Mouse (Mus musculus): ENCODE measurements at regions not wholly inside any gene's neighbourhood (a gene's known extent, or its start where the extent isn't known, plus 50 kb on each side); places are given as distances from the start of the nearest gene placed in this dataset.

DNA sequence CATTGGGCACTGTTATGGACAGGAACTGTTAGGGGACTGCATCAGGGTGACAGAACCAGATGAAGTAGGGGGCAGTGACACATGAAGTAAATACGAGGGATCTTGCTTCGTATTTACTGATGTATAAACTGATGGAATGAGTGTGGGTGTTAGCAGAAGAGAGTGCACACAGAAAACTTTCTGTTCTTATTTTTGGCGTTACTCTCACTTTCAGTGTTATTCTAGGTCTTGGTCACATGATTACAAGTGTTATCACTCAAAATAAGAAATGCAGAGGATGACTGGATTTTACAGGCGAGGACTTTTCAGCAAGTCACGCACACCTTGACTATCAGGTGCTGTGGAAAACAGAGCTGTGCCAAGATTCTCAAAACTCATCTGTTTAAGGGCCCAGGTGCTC, 185.6 kb upstream of the Arhgap24 start:
- no peak for ATAC-seq (ENCODE audit: low FRiP score)
- WGBS, result 90% methylated on average over 5 of the region's 5 CpGs

DNA sequence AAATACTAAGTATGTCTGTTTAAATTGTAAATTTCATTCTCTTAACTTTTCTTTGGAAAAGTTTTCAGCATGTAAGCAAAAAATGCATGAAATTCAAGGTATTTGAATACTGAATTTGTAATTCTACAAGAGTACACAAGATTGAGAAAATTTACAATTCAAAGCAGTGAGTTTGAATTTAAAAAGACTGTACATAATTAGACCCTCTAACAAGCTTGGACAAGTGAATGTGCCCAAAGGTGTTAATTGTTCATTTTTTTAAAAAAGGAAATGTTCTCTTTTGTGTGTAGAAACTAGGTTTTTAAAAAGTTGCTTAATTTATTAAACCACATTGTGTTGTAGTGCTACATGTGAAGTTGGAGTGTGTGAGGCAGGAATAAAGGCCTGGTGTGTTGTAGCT, 174.9 kb upstream of the Arhgap24 start:
- H3K9ac ChIP-seq, result no peak overlapping the region
- no peak for ATAC-seq (ENCODE audit: low FRiP score)
- no peaks in the 10 kb centered on the region for H3K9me3 ChIP-seq
- no peaks in the 10 kb centered on the region for H3K27me3 ChIP-seq
- no peak overlapping the region for H3K4me3 ChIP-seq
- no peaks in the 10 kb centered on the region for H3K36me3 ChIP-seq
- H3K4me1 ChIP-seq (replicated peaks), result no peaks in the 10 kb centered on the region
- no peak overlapping the region for H3K4me2 ChIP-seq
- H3K27ac ChIP-seq, result no peak overlapping the region

More for the DNA sequence above, 185.6 kb upstream of the Arhgap24 start:
- Histone ChIP-seq H3K27ac (no peak overlapping the region), H3K4me1 (replicated peaks) (no peaks in the 10 kb centered on the region), H3K27me3 (no peaks in the 10 kb centered on the region), H3K4me2 (no peak overlapping the region), H3K4me3 (no peak overlapping the region), H3K36me3 (no peaks in the 10 kb centered on the region), H3K9ac (no peak overlapping the region), H3K9me3 (no peaks in the 10 kb centered on the region)

DNA sequence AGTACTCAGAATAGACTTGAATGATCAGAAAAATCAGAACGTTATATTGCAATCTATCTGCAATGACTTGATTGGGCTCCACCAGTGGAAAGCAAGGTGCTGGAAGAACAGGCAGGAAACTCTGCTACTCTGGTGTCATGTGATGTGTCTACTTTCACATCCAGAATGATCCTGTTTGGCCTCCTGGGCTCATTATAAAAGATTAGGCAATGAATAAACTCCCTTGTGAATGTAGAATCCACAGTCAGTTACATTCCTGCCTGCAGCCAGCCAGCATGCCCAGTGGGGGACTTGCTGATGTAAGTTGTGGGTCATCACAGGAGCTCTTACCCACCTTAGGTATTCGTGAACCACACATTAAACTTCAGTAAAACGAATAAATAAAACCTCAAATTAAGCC, 174.5 kb upstream of the Arhgap24 start:
- Histone ChIP-seq H3K9me3 (no peaks in the 10 kb centered on the region), H3K27ac (no peak overlapping the region), H3K4me1 (replicated peaks) (no peaks in the 10 kb centered on the region), H3K4me3 (no peak overlapping the region), H3K4me2 (no peak overlapping the region), H3K27me3 (no peaks in the 10 kb centered on the region), H3K36me3 (no peaks in the 10 kb centered on the region), H3K9ac (no peak overlapping the region)
- no peak for ATAC-seq (ENCODE audit: low FRiP score)
- 79% methylated on average over 3 of the region's 3 CpGs for WGBS

- Histone ChIP-seq H3K9ac (no peak overlapping the region), H3K4me3 (no peak overlapping the region), H3K4me2 (no peak overlapping the region), H3K27ac (no peak overlapping the region), H3K4me1 (replicated peaks) (no peaks in the 10 kb centered on the region), H3K9me3 (no peaks in the 10 kb centered on the region), H3K36me3 (no peaks in the 10 kb centered on the region), H3K27me3 (no peaks in the 10 kb centered on the region)
- no peak for ATAC-seq (ENCODE audit: low FRiP score)
Measured at GRCm38 (mm10) chr5:102311570-102311969, 169.6 kb upstream of the Arhgap24 start.

DNA sequence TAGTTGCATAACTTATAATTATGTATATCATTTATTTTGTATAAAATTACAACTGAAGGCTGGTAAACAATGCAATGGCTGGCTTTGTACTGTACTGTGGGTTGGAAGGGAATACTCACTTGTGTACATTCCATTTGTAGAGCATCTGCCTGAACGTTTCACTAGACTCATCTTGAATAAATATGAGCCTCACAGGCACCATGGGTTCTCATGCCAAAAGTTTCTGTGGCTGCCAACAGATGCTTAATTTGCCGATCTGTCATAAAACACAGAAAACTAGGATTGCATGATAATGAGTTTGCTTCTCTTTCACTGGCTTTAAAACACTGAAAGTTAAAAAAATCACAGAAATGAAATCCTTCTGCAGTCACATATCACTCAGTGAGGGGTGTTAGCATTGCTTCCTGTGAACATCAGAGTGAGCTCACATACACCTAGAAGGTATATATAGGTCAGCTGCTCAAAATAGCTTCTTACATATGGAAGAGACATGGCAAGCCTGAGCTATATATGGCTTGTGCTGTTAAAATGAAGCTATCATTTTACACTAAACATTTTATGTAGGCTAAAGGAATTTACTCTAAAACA, 152.9 kb upstream of the Arhgap24 start:
- Histone ChIP-seq H3K4me2 (no peak overlapping the region), H3K36me3 (no peaks in the 10 kb centered on the region), H3K9me3 (no peaks in the 10 kb centered on the region), H3K4me1 (replicated peaks) (no peaks in the 10 kb centered on the region), H3K27me3 (no peaks in the 10 kb centered on the region), H3K27ac (no peak overlapping the region), H3K4me3 (no peak overlapping the region), H3K9ac (no peak overlapping the region)
- whole genome bisulfite sequencing, result 65% methylated on average over 2 of the region's 2 CpGs
- ATAC-seq (ENCODE audit: low FRiP score), result no peak

GRCm38 (mm10) chr5:102333894-102334293, 147.3 kb upstream of the Arhgap24 start:
- WGBS, result 55% methylated on average over 5 of the region's 5 CpGs
- ATAC-seq (ENCODE audit: low FRiP score), result no peak
- H3K27ac ChIP-seq, result no peak overlapping the region

DNA sequence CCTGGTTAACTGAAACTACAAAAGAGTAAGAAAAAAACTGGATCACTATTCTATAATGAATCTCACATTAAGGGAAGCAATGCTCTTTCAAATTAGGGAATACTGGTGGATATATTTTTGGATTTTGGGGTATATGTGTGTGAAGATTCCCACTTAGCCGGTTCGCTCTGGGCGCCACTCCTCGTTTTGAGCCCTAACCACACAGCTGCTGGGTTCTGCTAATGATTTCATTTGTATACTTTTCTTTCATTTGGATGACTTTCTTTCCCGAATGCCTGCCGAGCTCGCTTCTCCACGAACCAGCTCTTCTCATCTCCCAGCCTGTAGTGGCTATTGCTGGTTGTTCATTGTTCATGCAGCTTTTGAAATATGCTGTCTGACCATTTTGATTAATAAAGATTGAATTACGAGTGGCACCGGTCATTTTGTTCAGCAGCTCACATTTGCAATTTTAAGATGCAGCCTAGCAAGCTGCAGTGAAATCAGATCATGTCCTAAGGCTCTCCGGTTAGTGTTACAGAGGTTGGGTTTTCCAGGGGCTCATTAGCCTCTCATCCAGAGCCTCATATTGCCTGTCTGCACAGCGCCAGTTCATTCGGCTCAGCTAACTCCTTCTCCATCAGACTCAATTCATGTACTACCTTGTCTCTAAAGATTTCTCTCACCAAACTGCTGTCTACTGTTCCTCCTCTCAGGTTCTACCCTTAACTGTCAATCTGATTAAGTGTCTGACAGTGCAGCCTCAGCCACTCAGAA, 146.6 kb upstream of the Arhgap24 start:
- Histone ChIP-seq H3K27me3 (no peaks in the 10 kb centered on the region), H3K4me3 (no peak overlapping the region), H3K9ac (peak overlapping the region; percentile 35; the same call in 1 of the 2 replicates), H3K4me1 (replicated peaks) (peaks cover 12% of the 10 kb centered on the region), H3K4me2 (0 out of 2 replicates have a peak overlapping the region, but pooled peaks have one; percentile 15), H3K9me3 (no peaks in the 10 kb centered on the region), H3K27ac (peak overlapping the region; percentile 27), H3K36me3 (no peaks in the 10 kb centered on the region)
- no peak for ATAC-seq (ENCODE audit: low FRiP score)
- 60% methylated on average over 13 of the region's 13 CpGs for WGBS

More at GRCm38 (mm10) chr5:102333894-102334293, 147.3 kb upstream of the Arhgap24 start:
- no peak overlapping the region for H3K4me2 ChIP-seq
- H3K4me1 ChIP-seq (replicated peaks), result peaks cover 12% of the 10 kb centered on the region
- no peak overlapping the region for H3K9ac ChIP-seq
- no peak overlapping the region for H3K4me3 ChIP-seq
- no peaks in the 10 kb centered on the region for H3K36me3 ChIP-seq
- no peaks in the 10 kb centered on the region for H3K9me3 ChIP-seq
- no peaks in the 10 kb centered on the region for H3K27me3 ChIP-seq

- Histone ChIP-seq H3K4me2 (no peak overlapping the region), H3K9ac (no peak overlapping the region), H3K4me3 (no peak overlapping the region), H3K27ac (no peak overlapping the region), H3K9me3 (no peaks in the 10 kb centered on the region), H3K27me3 (no peaks in the 10 kb centered on the region), H3K36me3 (no peaks in the 10 kb centered on the region), H3K4me1 (replicated peaks) (no peaks in the 10 kb centered on the region)
- 78% methylated on average over 3 of the region's 3 CpGs for WGBS
- ATAC-seq (ENCODE audit: low FRiP score), result no peak
Measured at GRCm38 (mm10) chr5:102366481-102366880, 114.7 kb upstream of the Arhgap24 start.

- WGBS, result 74% methylated on average over 6 of the region's 6 CpGs
- Histone ChIP-seq H3K4me1 (replicated peaks) (no peaks in the 10 kb centered on the region), H3K4me2 (no peak overlapping the region)
Measured at GRCm38 (mm10) chr5:102373309-102373971, 107.8 kb upstream of the Arhgap24 start.

GRCm38 (mm10) chr5:102373972-102374755, 107.0 kb upstream of the Arhgap24 start:
- no peak; the same call in 1 of the 2 replicates for ATAC-seq (ENCODE audit: low FRiP score)
- no peak overlapping the region for H3K4me3 ChIP-seq
- no peak overlapping the region for H3K27ac ChIP-seq
- no peak overlapping the region for H3K4me2 ChIP-seq
- H3K4me1 ChIP-seq (replicated peaks), result peaks cover 4% of the 10 kb centered on the region; the same call in 1 of the 2 replicates
- H3K9me3 ChIP-seq, result no peaks in the 10 kb centered on the region
- no peak overlapping the region for H3K9ac ChIP-seq
- 64% methylated on average over 11 of the region's 11 CpGs for WGBS
- no peaks in the 10 kb centered on the region for H3K27me3 ChIP-seq
- no peaks in the 10 kb centered on the region for H3K36me3 ChIP-seq

More at GRCm38 (mm10) chr5:102373309-102373971, 107.8 kb upstream of the Arhgap24 start:
- Histone ChIP-seq H3K9me3 (no peaks in the 10 kb centered on the region), H3K36me3 (no peaks in the 10 kb centered on the region), H3K27me3 (no peaks in the 10 kb centered on the region), H3K4me3 (no peak overlapping the region), H3K9ac (no peak overlapping the region), H3K27ac (no peak overlapping the region)
- peak; percentile 74 for ATAC-seq (ENCODE audit: low FRiP score)

GRCm38 (mm10) chr5:102375339-102375738, 105.9 kb upstream of the Arhgap24 start:
- Histone ChIP-seq H3K4me3 (no peak overlapping the region), H3K9ac (no peak overlapping the region), H3K4me2 (no peak overlapping the region), H3K27me3 (no peaks in the 10 kb centered on the region), H3K9me3 (no peaks in the 10 kb centered on the region), H3K27ac (no peak overlapping the region), H3K36me3 (no peaks in the 10 kb centered on the region), H3K4me1 (replicated peaks) (peaks cover 10% of the 10 kb centered on the region; the same call in 1 of the 2 replicates)
- no peak for ATAC-seq (ENCODE audit: low FRiP score)
- 96% methylated on average over 2 of the region's 2 CpGs for WGBS

DNA sequence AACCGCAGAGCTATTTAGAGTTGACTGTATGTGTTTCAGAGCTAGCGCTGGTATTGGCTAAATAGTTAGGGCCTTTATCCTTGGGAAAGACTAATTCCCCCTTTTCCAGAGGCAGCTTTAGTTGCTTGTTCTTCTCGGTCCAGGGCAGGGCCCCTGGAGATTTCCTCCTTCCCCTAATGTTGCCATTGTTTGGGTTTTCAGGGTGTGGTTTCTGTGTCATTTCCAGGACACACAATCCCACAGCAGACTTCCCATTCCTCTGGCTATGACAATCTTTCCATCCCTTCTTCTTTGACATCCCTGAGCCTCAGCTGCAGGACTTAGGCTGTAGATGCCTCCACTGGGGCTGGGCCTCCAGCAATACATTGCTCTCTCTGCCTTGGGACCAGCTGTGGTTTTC, 87.2 kb upstream of the Arhgap24 start:
- Histone ChIP-seq H3K4me2 (no peak overlapping the region), H3K9me3 (no peaks in the 10 kb centered on the region), H3K27me3 (no peaks in the 10 kb centered on the region), H3K27ac (no peak overlapping the region), H3K9ac (no peak overlapping the region), H3K4me3 (no peak overlapping the region), H3K4me1 (replicated peaks) (no peaks in the 10 kb centered on the region), H3K36me3 (no peaks in the 10 kb centered on the region)
- no peak for ATAC-seq (ENCODE audit: low FRiP score)
- WGBS, result 89% methylated on average over 3 of the region's 3 CpGs
